Mouse (Mus musculus): ENCODE data around the gene Gm38655. TPM values are rescaled to one million over a fixed set of nuclear protein-coding genes. Genes with fewer than 3 reads are reported as not detected.
"Not testable (repeated sequence)": the region's sequence is repeated elsewhere in the genome, so short reads cannot be mapped to it uniquely, and the experiment has no call there.

Gm38655 gene
- 0.36 and 0.83 TPM in 2 replicates for polyA plus RNA-seq (2012; rRNA removed)

- Histone ChIP-seq H3K27ac (ENCODE audit: control insufficient read depth, insufficient read depth, low read depth, low read length) (no peak within 1 kb of the TSS), H3K4me1 (ENCODE audit: control insufficient read depth, insufficient read depth, low read length) (no peaks in the 10 kb centered on the region), H3K36me3 (ENCODE audit: control insufficient read depth, insufficient read depth, low read length) (no peaks in the 10 kb centered on the region), H3K27me3 (ENCODE audit: control insufficient read depth, insufficient read depth, low read length) (no peaks in the 10 kb centered on the region), H3K4me3 (ENCODE audit: control insufficient read depth, low read depth, low read length) (no peak within 1 kb of the TSS)
- TF ChIP-seq CTCF (IDR thresholded peaks at IDR 0.05; ENCODE audit: control insufficient read depth, insufficient read depth, insufficient replicate concordance, low read depth, low read length) (no peak), POLR2A (IDR thresholded peaks at IDR 0.05; ENCODE audit: control insufficient read depth, low read depth, low read length) (no peak)
Observed at GRCm38 (mm10) chr17:25175411-25175810, at the start of gene Gm38655. TSS of gene Gm38655 (minus strand) at chr17:25175471.

GRCm38 (mm10) chr17:25224586-25225222, 49.4 kb upstream of the Gm38655 start:
- H3K27me3 ChIP-seq (ENCODE audit: control insufficient read depth, insufficient read depth, low read length) = no peaks in the 10 kb centered on the region
- H3K4me3 ChIP-seq (ENCODE audit: control insufficient read depth, low read depth, low read length) = no peak overlapping the region
- no peak overlapping the region for H3K27ac ChIP-seq (ENCODE audit: control insufficient read depth, insufficient read depth, low read depth, low read length)
- TF ChIP-seq POLR2A (IDR thresholded peaks at IDR 0.05; ENCODE audit: control insufficient read depth, low read depth, low read length) = no peak
- no peak for TF ChIP-seq CTCF (IDR thresholded peaks at IDR 0.05; ENCODE audit: control insufficient read depth, insufficient read depth, insufficient replicate concordance, low read depth, low read length)
- H3K36me3 ChIP-seq (ENCODE audit: control insufficient read depth, insufficient read depth, low read length) = no peaks in the 10 kb centered on the region
- peaks cover 3% of the 10 kb centered on the region for H3K4me1 ChIP-seq (ENCODE audit: control insufficient read depth, insufficient read depth, low read length)

GRCm38 (mm10) chr17:25222951-25223601, 47.8 kb upstream of the Gm38655 start:
- TF ChIP-seq POLR2A (IDR thresholded peaks at IDR 0.05; ENCODE audit: control insufficient read depth, low read depth, low read length) (no peak), CTCF (IDR thresholded peaks at IDR 0.05; ENCODE audit: control insufficient read depth, insufficient read depth, insufficient replicate concordance, low read depth, low read length) (no peak)
- peaks cover 3% of the 10 kb centered on the region for H3K4me1 ChIP-seq (ENCODE audit: control insufficient read depth, insufficient read depth, low read length)
- no peak overlapping the region; the same call in 1 of the 2 replicates for H3K4me3 ChIP-seq (ENCODE audit: control insufficient read depth, low read depth, low read length)
- H3K36me3 ChIP-seq (ENCODE audit: control insufficient read depth, insufficient read depth, low read length) = no peaks in the 10 kb centered on the region
- H3K27ac ChIP-seq (ENCODE audit: control insufficient read depth, insufficient read depth, low read depth, low read length) = no peak overlapping the region
- H3K27me3 ChIP-seq (ENCODE audit: control insufficient read depth, insufficient read depth, low read length) = no peaks in the 10 kb centered on the region

GRCm38 (mm10) chr17:25222504-25222940, 47.3 kb upstream of the Gm38655 start:
- H3K4me1 ChIP-seq (ENCODE audit: control insufficient read depth, insufficient read depth, low read length); H3K36me3 ChIP-seq (ENCODE audit: control insufficient read depth, insufficient read depth, low read length); H3K4me3 ChIP-seq (ENCODE audit: control insufficient read depth, low read depth, low read length); H3K27ac ChIP-seq (ENCODE audit: control insufficient read depth, insufficient read depth, low read depth, low read length); H3K27me3 ChIP-seq (ENCODE audit: control insufficient read depth, insufficient read depth, low read length): not testable (repeated sequence)

GRCm38 (mm10) chr17:25221821-25222503, 46.7 kb upstream of the Gm38655 start:
- no peak overlapping the region for H3K27ac ChIP-seq (ENCODE audit: control insufficient read depth, insufficient read depth, low read depth, low read length)
- H3K27me3 ChIP-seq (ENCODE audit: control insufficient read depth, insufficient read depth, low read length) = no peaks in the 10 kb centered on the region
- no peaks in the 10 kb centered on the region for H3K36me3 ChIP-seq (ENCODE audit: control insufficient read depth, insufficient read depth, low read length)
- peak overlapping the region; percentile 55 for H3K4me3 ChIP-seq (ENCODE audit: control insufficient read depth, low read depth, low read length)
- H3K4me1 ChIP-seq (ENCODE audit: control insufficient read depth, insufficient read depth, low read length) = peaks cover 3% of the 10 kb centered on the region
- TF ChIP-seq CTCF (IDR thresholded peaks at IDR 0.05; ENCODE audit: control insufficient read depth, insufficient read depth, insufficient replicate concordance, low read depth, low read length) (no peak), POLR2A (IDR thresholded peaks at IDR 0.05; ENCODE audit: control insufficient read depth, low read depth, low read length) (no peak)

GRCm38 (mm10) chr17:25220746-25221145, 45.5 kb upstream of the Gm38655 start:
- Histone ChIP-seq H3K36me3 (ENCODE audit: control insufficient read depth, insufficient read depth, low read length) (no peaks in the 10 kb centered on the region), H3K4me3 (ENCODE audit: control insufficient read depth, low read depth, low read length) (no peak overlapping the region), H3K27me3 (ENCODE audit: control insufficient read depth, insufficient read depth, low read length) (no peaks in the 10 kb centered on the region), H3K4me1 (ENCODE audit: control insufficient read depth, insufficient read depth, low read length) (peaks cover 3% of the 10 kb centered on the region), H3K27ac (ENCODE audit: control insufficient read depth, insufficient read depth, low read depth, low read length) (no peak overlapping the region)
- no peak for TF ChIP-seq CTCF (IDR thresholded peaks at IDR 0.05; ENCODE audit: control insufficient read depth, insufficient read depth, insufficient replicate concordance, low read depth, low read length)
- no peak for TF ChIP-seq POLR2A (IDR thresholded peaks at IDR 0.05; ENCODE audit: control insufficient read depth, low read depth, low read length)

- TF ChIP-seq POLR2A (IDR thresholded peaks at IDR 0.05; ENCODE audit: control insufficient read depth, low read depth, low read length) (no peak), CTCF (IDR thresholded peaks at IDR 0.05; ENCODE audit: control insufficient read depth, insufficient read depth, insufficient replicate concordance, low read depth, low read length) (no peak)
- Histone ChIP-seq H3K36me3 (ENCODE audit: control insufficient read depth, insufficient read depth, low read length) (no peaks in the 10 kb centered on the region), H3K27me3 (ENCODE audit: control insufficient read depth, insufficient read depth, low read length) (no peaks in the 10 kb centered on the region), H3K27ac (ENCODE audit: control insufficient read depth, insufficient read depth, low read depth, low read length) (no peak overlapping the region), H3K4me1 (ENCODE audit: control insufficient read depth, insufficient read depth, low read length) (peaks cover 3% of the 10 kb centered on the region), H3K4me3 (ENCODE audit: control insufficient read depth, low read depth, low read length) (no peak overlapping the region)
Observed at GRCm38 (mm10) chr17:25219492-25220295, 44.4 kb upstream of the Gm38655 start.

Data from testis, adult 2 months (tissue).